Mouse (Mus musculus) heart, embryonic 16.5 days (tissue): Measurements from ENCODE around the gene Gm9112. TPM values are rescaled to one million over a fixed set of nuclear protein-coding genes. Genes with fewer than 3 reads are reported as not detected.

ENCODE experiments used
- polyA plus RNA-seq: library from polyadenylated mRNA; unstranded; fragments of >200 nt; fragmentation: Nextera tagmentation; extraction: Ambion mirVana; gene quantifications from 2 replicates; pipeline ENCODE4 v1.2.1, GENCODE M21; 2015

Gm9112 gene
- polyA plus RNA-seq, 1 experiment from 2014 or later: not detected

Other genes with a start within 250 kb of the Gm9112 start
- gene Hdac8, start 202.3 kb downstream of the Gm9112 start, polyA plus RNA-seq: 5.3 and 5.7 TPM in 2 replicates
- gene Phka1, start 63.4 kb downstream of the Gm9112 start, polyA plus RNA-seq: 10.5 and 13.0 TPM in 2 replicates
- not detected in 2 replicates for gene Gm3880, start 20.7 kb downstream of the Gm9112 start, polyA plus RNA-seq
- not detected in 2 replicates for gene Dmrtc1b, start 230 bp upstream of the Gm9112 start, polyA plus RNA-seq
- not detected in 2 replicates for gene Dmrtc1c1, start 95.3 kb upstream of the Gm9112 start, polyA plus RNA-seq
- gene Dmrtc1c2, start 147.0 kb upstream of the Gm9112 start, polyA plus RNA-seq: not detected in 2 replicates
- not detected in 2 replicates for gene 1700031F05Rik, start 160.3 kb upstream of the Gm9112 start, polyA plus RNA-seq
- gene Dmrtc1a, start 201.1 kb upstream of the Gm9112 start, polyA plus RNA-seq: 0.26 and 0.66 TPM in 2 replicates
- gene 1700011M02Rik, start 201.3 kb upstream of the Gm9112 start, polyA plus RNA-seq: not detected in 2 replicates
- gene 1700018G05Rik, start 220.7 kb upstream of the Gm9112 start, polyA plus RNA-seq: not detected in 2 replicates